Mouse (Mus musculus): ENCODE data around the gene Bloc1s4.

DNA sequence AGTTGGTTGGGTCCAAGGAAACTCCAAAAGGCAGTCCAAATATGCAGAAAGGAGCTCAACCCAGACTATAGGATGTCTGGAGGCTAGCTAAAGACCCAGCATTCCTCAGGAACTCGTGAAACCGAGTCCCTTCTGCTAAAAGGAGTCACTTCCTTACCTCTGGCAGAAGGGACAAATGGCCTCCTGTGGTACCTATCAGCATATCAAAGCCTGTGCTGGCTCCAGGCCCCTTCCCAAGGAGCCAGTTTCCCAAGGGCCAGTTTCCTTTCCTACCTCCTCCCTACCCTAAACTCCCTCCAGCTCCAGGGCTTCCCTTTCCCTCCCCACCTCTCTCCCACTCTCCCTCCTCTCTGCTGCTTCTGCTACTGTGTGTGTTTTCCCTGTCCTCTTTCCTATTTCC lies 28.7 kb upstream of the Bloc1s4 start:
- no peak for TF ChIP-seq EP300 (IDR thresholded peaks at IDR 0.05)
- no peak for TF ChIP-seq CTCF (IDR thresholded peaks at IDR 0.05)
